Mouse (Mus musculus): ENCODE measurements around the gene Kif5a. TPM values are rescaled to one million over a fixed set of nuclear protein-coding genes. Genes with fewer than 3 reads are reported as not detected.

Kif5a gene
- polyA plus RNA-seq, 1 experiment from 2014 or later = 14.6 TPM

- Histone ChIP-seq H3K4me1 (ENCODE audit: control insufficient read depth, insufficient read depth, low read length) (peaks cover 16% of the 10 kb centered on the region), H3K9ac (ENCODE audit: low read depth, low read length) (no peak overlapping the region), H3K27me3 (replicated peaks; ENCODE audit: control insufficient read depth, insufficient read depth, low read length) (peaks cover 16% of the 10 kb centered on the region), H3K4me3 (ENCODE audit: low read depth, low read length) (no peak overlapping the region), H3K9me3 (ENCODE audit: control insufficient read depth, low read length) (no peaks in the 10 kb centered on the region), H3K36me3 (ENCODE audit: control insufficient read depth, insufficient read depth, low read length) (peaks cover 18% of the 10 kb centered on the region), H3K4me2 (ENCODE audit: low read depth, low read length) (no peak overlapping the region), H3K27ac (replicated peaks; ENCODE audit: low read depth, low read length) (no peak overlapping the region)
- DNase-seq (ENCODE audit: low spot score) (no peak), ATAC-seq (ENCODE audit: low read depth) (no peak)
- 64% methylated on average over 4 of the region's 4 CpGs for WGBS
Observed at GRCm38 (mm10) chr10:127264971-127265370, 1.8 kb upstream of the Kif5a start.

- H3K4me2 ChIP-seq (ENCODE audit: low read depth, low read length) = no peak overlapping the region
- WGBS = 78% methylated on average over 8 of the region's 8 CpGs
- DNase-seq (ENCODE audit: low spot score) (no peak), ATAC-seq (ENCODE audit: low read depth) (no peak)
- H3K36me3 ChIP-seq (ENCODE audit: control insufficient read depth, insufficient read depth, low read length) = peaks cover 12% of the 10 kb centered on the region
- no peak overlapping the region for H3K27ac ChIP-seq (replicated peaks; ENCODE audit: low read depth, low read length)
- H3K9ac ChIP-seq (ENCODE audit: low read depth, low read length) = no peak overlapping the region
- H3K9me3 ChIP-seq (ENCODE audit: control insufficient read depth, low read length) = no peaks in the 10 kb centered on the region
- peaks cover 16% of the 10 kb centered on the region for H3K27me3 ChIP-seq (replicated peaks; ENCODE audit: control insufficient read depth, insufficient read depth, low read length)
- no peak overlapping the region for H3K4me3 ChIP-seq (ENCODE audit: low read depth, low read length)
- peaks cover 16% of the 10 kb centered on the region for H3K4me1 ChIP-seq (ENCODE audit: control insufficient read depth, insufficient read depth, low read length)
Observed at GRCm38 (mm10) chr10:127264336-127264735, 1.2 kb upstream of the Kif5a start.

- no peak overlapping the region; the same call in 1 of the 2 replicates for H3K4me2 ChIP-seq (ENCODE audit: low read depth, low read length)
Observed at GRCm38 (mm10) chr10:127263631-127264030, 483 bp upstream of the Kif5a start.

GRCm38 (mm10) chr10:127261706-127262547, 1.2 kb downstream of the Kif5a start:
- 64% methylated on average over 15 of the region's 15 CpGs for WGBS
- Histone ChIP-seq H3K4me3 (ENCODE audit: low read depth, low read length) (peak overlapping the region; percentile 48), H3K27ac (replicated peaks; ENCODE audit: low read depth, low read length) (no peak overlapping the region), H3K4me1 (ENCODE audit: control insufficient read depth, insufficient read depth, low read length) (peaks cover 9% of the 10 kb centered on the region), H3K36me3 (ENCODE audit: control insufficient read depth, insufficient read depth, low read length) (no peaks in the 10 kb centered on the region), H3K4me2 (ENCODE audit: low read depth, low read length) (peak overlapping the region; percentile 93), H3K9me3 (ENCODE audit: control insufficient read depth, low read length) (no peaks in the 10 kb centered on the region), H3K9ac (ENCODE audit: low read depth, low read length) (peak overlapping the region; percentile 64), H3K27me3 (replicated peaks; ENCODE audit: control insufficient read depth, insufficient read depth, low read length) (peaks cover 16% of the 10 kb centered on the region)
- DNase-seq (ENCODE audit: low spot score) (no peak), ATAC-seq (ENCODE audit: low read depth) (no peak)

More at GRCm38 (mm10) chr10:127263631-127264030, 483 bp upstream of the Kif5a start:
- no peak overlapping the region for H3K9ac ChIP-seq (ENCODE audit: low read depth, low read length)
- H3K9me3 ChIP-seq (ENCODE audit: control insufficient read depth, low read length) = no peaks in the 10 kb centered on the region
- ATAC-seq (ENCODE audit: low read depth) (no peak), DNase-seq (ENCODE audit: low spot score) (no peak)
- H3K27me3 ChIP-seq (replicated peaks; ENCODE audit: control insufficient read depth, insufficient read depth, low read length) = peaks cover 16% of the 10 kb centered on the region
- H3K36me3 ChIP-seq (ENCODE audit: control insufficient read depth, insufficient read depth, low read length) = peaks cover 5% of the 10 kb centered on the region
- WGBS = 41% methylated on average over 3 of the region's 3 CpGs
- H3K27ac ChIP-seq (replicated peaks; ENCODE audit: low read depth, low read length) = no peak overlapping the region
- peaks cover 16% of the 10 kb centered on the region for H3K4me1 ChIP-seq (ENCODE audit: control insufficient read depth, insufficient read depth, low read length)
- H3K4me3 ChIP-seq (ENCODE audit: low read depth, low read length) = no peak overlapping the region

GRCm38 (mm10) chr10:127258489-127258888, 4.7 kb downstream of the Kif5a start:
- Histone ChIP-seq H3K4me2 (ENCODE audit: low read depth, low read length) (no peak overlapping the region), H3K9me3 (ENCODE audit: control insufficient read depth, low read length) (no peaks in the 10 kb centered on the region), H3K9ac (ENCODE audit: low read depth, low read length) (no peak overlapping the region), H3K36me3 (ENCODE audit: control insufficient read depth, insufficient read depth, low read length) (no peaks in the 10 kb centered on the region), H3K27ac (replicated peaks; ENCODE audit: low read depth, low read length) (no peak overlapping the region), H3K4me3 (ENCODE audit: low read depth, low read length) (no peak overlapping the region), H3K27me3 (replicated peaks; ENCODE audit: control insufficient read depth, insufficient read depth, low read length) (peaks cover 10% of the 10 kb centered on the region), H3K4me1 (ENCODE audit: control insufficient read depth, insufficient read depth, low read length) (peaks cover 8% of the 10 kb centered on the region)
- no peak for ATAC-seq (ENCODE audit: low read depth)
- WGBS = 71% methylated on average over 8 of the region's 8 CpGs
- DNase-seq (ENCODE audit: low spot score) = no peak

- DNase-seq (ENCODE audit: low spot score) = no peak
- H3K9ac ChIP-seq (ENCODE audit: low read depth, low read length) = no peak overlapping the region
- H3K4me3 ChIP-seq (ENCODE audit: low read depth, low read length) = no peak overlapping the region
- H3K27ac ChIP-seq (replicated peaks; ENCODE audit: low read depth, low read length) = no peak overlapping the region
- H3K27me3 ChIP-seq (replicated peaks; ENCODE audit: control insufficient read depth, insufficient read depth, low read length) = peaks cover 10% of the 10 kb centered on the region
- no peaks in the 10 kb centered on the region for H3K9me3 ChIP-seq (ENCODE audit: control insufficient read depth, low read length)
- no peak for ATAC-seq (ENCODE audit: low read depth)
- WGBS = 76% methylated on average over 6 of the region's 6 CpGs
- no peak overlapping the region for H3K4me2 ChIP-seq (ENCODE audit: low read depth, low read length)
- H3K4me1 ChIP-seq (ENCODE audit: control insufficient read depth, insufficient read depth, low read length) = peaks cover 8% of the 10 kb centered on the region
- no peaks in the 10 kb centered on the region for H3K36me3 ChIP-seq (ENCODE audit: control insufficient read depth, insufficient read depth, low read length)
Observed at GRCm38 (mm10) chr10:127257790-127258189, 5.4 kb downstream of the Kif5a start.

- DNase-seq (ENCODE audit: low spot score) = peak; percentile 87
- Histone ChIP-seq H3K4me3 (ENCODE audit: low read depth, low read length) (no peak overlapping the region), H3K36me3 (ENCODE audit: control insufficient read depth, insufficient read depth, low read length) (no peaks in the 10 kb centered on the region), H3K9ac (ENCODE audit: low read depth, low read length) (no peak overlapping the region), H3K27me3 (replicated peaks; ENCODE audit: control insufficient read depth, insufficient read depth, low read length) (no peaks in the 10 kb centered on the region), H3K4me2 (ENCODE audit: low read depth, low read length) (peak overlapping the region; percentile 23; the same call in 1 of the 2 replicates), H3K27ac (replicated peaks; ENCODE audit: low read depth, low read length) (no peak overlapping the region), H3K9me3 (ENCODE audit: control insufficient read depth, low read length) (no peaks in the 10 kb centered on the region), H3K4me1 (ENCODE audit: control insufficient read depth, insufficient read depth, low read length) (no peaks in the 10 kb centered on the region)
- peak; percentile 76 for ATAC-seq (ENCODE audit: low read depth)
- 20% methylated on average over 14 of the region's 14 CpGs for WGBS
Observed at GRCm38 (mm10) chr10:127255625-127256345, 7.4 kb downstream of the Kif5a start.

GRCm38 (mm10) chr10:127250810-127251209, 12.3 kb downstream of the Kif5a start:
- WGBS = 76% methylated on average over 5 of the region's 5 CpGs

More at GRCm38 (mm10) chr10:127250810-127251209, 12.3 kb downstream of the Kif5a start:
- Histone ChIP-seq H3K27ac (replicated peaks; ENCODE audit: low read depth, low read length) (no peak overlapping the region), H3K9ac (ENCODE audit: low read depth, low read length) (no peak overlapping the region), H3K9me3 (ENCODE audit: control insufficient read depth, low read length) (no peaks in the 10 kb centered on the region), H3K4me1 (ENCODE audit: control insufficient read depth, insufficient read depth, low read length) (no peaks in the 10 kb centered on the region), H3K4me3 (ENCODE audit: low read depth, low read length) (no peak overlapping the region), H3K36me3 (ENCODE audit: control insufficient read depth, insufficient read depth, low read length) (no peaks in the 10 kb centered on the region), H3K4me2 (ENCODE audit: low read depth, low read length) (no peak overlapping the region), H3K27me3 (replicated peaks; ENCODE audit: control insufficient read depth, insufficient read depth, low read length) (no peaks in the 10 kb centered on the region)
- no peak for ATAC-seq (ENCODE audit: low read depth)
- no peak for DNase-seq (ENCODE audit: low spot score)

Measured in embryonic facial prominence, embryonic 14.5 days (tissue).